Mouse (Mus musculus): Measurements from ENCODE around the gene Olfr1047.
"Not testable (repeated sequence)": the region's sequence is repeated elsewhere in the genome, so short reads cannot be mapped to it uniquely, and the experiment has no call there.

The Olfr1047 gene

GRCm38 (mm10) chr2:86231301-86231700, at the start of gene Olfr1047:
Olfr1047 (minus strand) TSS chr2:86231401.
- no peak for DNase-seq (ENCODE audit: low spot score)

- not testable (repeated sequence) for DNase-seq (ENCODE audit: low spot score)
These were observed 47.8 kb upstream of the Olfr1047 start, which contains the start of gene Olfr1051 for GRCm38 (mm10) chr2:86278988-86279387. Olfr1051 (minus strand) TSS chr2:86279088.

GRCm38 (mm10) chr2:86258228-86258627, 27.0 kb upstream of the Olfr1047 start, which contains the start of gene Olfr1049:
Olfr1049 (minus strand) TSS chr2:86258328.
- DNase-seq (ENCODE audit: low spot score) = not testable (repeated sequence)

GRCm38 (mm10) chr2:86240189-86240588, 9.0 kb upstream of the Olfr1047 start, which contains the start of gene Olfr1048:
Olfr1048 (minus strand) TSS chr2:86240289.
- DNase-seq (ENCODE audit: low spot score) = no peak

GRCm38 (mm10) chr2:86219214-86219613, 12.0 kb downstream of the Olfr1047 start, which contains the start of gene Olfr1046:
Olfr1046 (minus strand) TSS chr2:86219314.
- no peak for DNase-seq (ENCODE audit: low spot score)

- DNase-seq (ENCODE audit: low spot score) = no peak
These were observed 28.3 kb downstream of the Olfr1047 start, which contains the start of gene Olfr1045 for GRCm38 (mm10) chr2:86202909-86203308. Olfr1045 (minus strand) TSS chr2:86203009.

GRCm38 (mm10) chr2:86195863-86196262, 35.3 kb downstream of the Olfr1047 start:
- no peak for DNase-seq (ENCODE audit: low spot score)

- no peak for DNase-seq (ENCODE audit: low spot score)
These were observed 45.6 kb downstream of the Olfr1047 start, which contains the start of gene Olfr52 for GRCm38 (mm10) chr2:86185583-86185982. Olfr52 (minus strand) TSS chr2:86185683.

- no peak for DNase-seq (ENCODE audit: low spot score)
These were observed 51.3 kb downstream of the Olfr1047 start for GRCm38 (mm10) chr2:86179950-86180349.

GRCm38 (mm10) chr2:86177720-86178119, 53.5 kb downstream of the Olfr1047 start, which contains the start of gene Olfr1044:
Olfr1044 (minus strand) TSS chr2:86177820.
- no peak for DNase-seq (ENCODE audit: low spot score)

Measured in MN1 (cell line).